ENCODE assay signal across 8 mouse cellular contexts in genomic region chr16:31750526-31750925, GRCm38 (mm10).
DNase-seq lines count a peak whose midpoint lies in the region; ATAC-seq and TF ChIP-seq lines count a peak whose summit lies in the region.

No protein-coding gene starts in this region.

- peak; percentile 71 for TF ChIP-seq CTCF in liver, postnatal 0 days (IDR thresholded peaks at IDR 0.05; ENCODE audit: low read depth)

- H3K9me3 ChIP-seq in forebrain, embryonic 16.5 days (ENCODE audit: control insufficient read depth, low read length), result no peaks in the 10 kb centered on the region
- no peaks in the 10 kb centered on the region for H3K9me3 ChIP-seq in forebrain, embryonic 12.5 days
- no peaks in the 10 kb centered on the region for H3K9me3 ChIP-seq in liver, postnatal 0 days (ENCODE audit: low read length)
- no peaks in the 10 kb centered on the region for H3K9me3 ChIP-seq in liver, embryonic 12.5 days (replicated peaks)

- no peak overlapping the region for H3K27ac ChIP-seq in forebrain, embryonic 16.5 days (ENCODE audit: low read length)
- H3K27ac ChIP-seq in forebrain, embryonic 12.5 days, result no peak overlapping the region
- no peak overlapping the region for H3K27ac ChIP-seq in liver, postnatal 0 days (ENCODE audit: low read depth)
- H3K27ac ChIP-seq in liver, embryonic 12.5 days, result no peak overlapping the region

- H3K36me3 ChIP-seq in forebrain, embryonic 16.5 days (ENCODE audit: control insufficient read depth, insufficient read depth), result no peaks in the 10 kb centered on the region
- H3K36me3 ChIP-seq in forebrain, embryonic 12.5 days (replicated peaks), result peaks cover 6% of the 10 kb centered on the region; the same call in 1 of the 2 replicates
- no peaks in the 10 kb centered on the region for H3K36me3 ChIP-seq in liver, postnatal 0 days (replicated peaks; ENCODE audit: insufficient read depth, low read length)
- peaks cover 10% of the 10 kb centered on the region for H3K36me3 ChIP-seq in liver, embryonic 12.5 days

- H3K4me1 ChIP-seq in forebrain, embryonic 16.5 days (replicated peaks; ENCODE audit: control insufficient read depth, insufficient read depth, low read length), result peaks cover 7% of the 10 kb centered on the region
- peaks cover 5% of the 10 kb centered on the region; the same call in 1 of the 2 replicates for H3K4me1 ChIP-seq in forebrain, embryonic 12.5 days
- H3K4me1 ChIP-seq in liver, postnatal 0 days (ENCODE audit: insufficient read depth), result no peaks in the 10 kb centered on the region
- H3K4me1 ChIP-seq in liver, embryonic 12.5 days, result no peaks in the 10 kb centered on the region

- peak; percentile 63; the same call in 1 of the 2 replicates for ATAC-seq in forebrain, embryonic 16.5 days
- no peak for ATAC-seq in forebrain, embryonic 12.5 days (ENCODE audit: low FRiP score)
- ATAC-seq in liver, postnatal 0 days, result no peak
- ATAC-seq in liver, embryonic 12.5 days, result no peak
- 0 out of 2 replicates have a peak, but pooled peaks have one; percentile 63 for ATAC-seq in monocyte, adult 5-6 weeks (replicated peaks; ENCODE audit: insufficient number of reproducible peaks, low FRiP score, low TSS enrichment, poor library complexity, severe bottlenecking)
- no peak for ATAC-seq in inflammation-experienced regulatory T-cells, adult 6 months

- no peaks in the 10 kb centered on the region for H3K27me3 ChIP-seq in forebrain, embryonic 16.5 days (replicated peaks; ENCODE audit: control insufficient read depth, insufficient read depth, low read length)
- no peaks in the 10 kb centered on the region for H3K27me3 ChIP-seq in forebrain, embryonic 12.5 days
- no peaks in the 10 kb centered on the region for H3K27me3 ChIP-seq in liver, postnatal 0 days (ENCODE audit: insufficient read depth, low read length)
- no peaks in the 10 kb centered on the region for H3K27me3 ChIP-seq in liver, embryonic 12.5 days (replicated peaks)

- no peak overlapping the region for H3K4me2 ChIP-seq in forebrain, embryonic 16.5 days (ENCODE audit: low read length)
- no peak overlapping the region for H3K4me2 ChIP-seq in forebrain, embryonic 12.5 days
- no peak overlapping the region for H3K4me2 ChIP-seq in liver, postnatal 0 days (ENCODE audit: low read depth, low read length)
- no peak overlapping the region for H3K4me2 ChIP-seq in liver, embryonic 12.5 days

- DNase-seq in liver, postnatal 0 days, result no peak
- DNase-seq in adipocyte (ENCODE audit: low spot score), result peak; percentile 66
- no peak for DNase-seq in heart, adult 11 months

- no peak overlapping the region for H3K4me3 ChIP-seq in forebrain, embryonic 16.5 days (replicated peaks; ENCODE audit: low read length)
- no peak overlapping the region for H3K4me3 ChIP-seq in forebrain, embryonic 12.5 days (replicated peaks)
- no peak overlapping the region for H3K4me3 ChIP-seq in liver, postnatal 0 days (ENCODE audit: low read depth, low read length)
- H3K4me3 ChIP-seq in liver, embryonic 12.5 days, result no peak overlapping the region

- 91% methylated on average over 1 of the region's 1 CpGs for WGBS in forebrain, embryonic 16.5 days
- WGBS in forebrain, embryonic 12.5 days, result 83% methylated on average over 1 of the region's 1 CpGs
- WGBS in liver, postnatal 0 days (ENCODE audit: insufficient replicate concordance), result 84% methylated on average over 1 of the region's 1 CpGs
- 65% methylated on average over 1 of the region's 1 CpGs for WGBS in liver, embryonic 12.5 days (ENCODE audit: insufficient replicate concordance)

- no peak for TF ChIP-seq EP300 in liver, postnatal 0 days (IDR thresholded peaks at IDR 0.05; ENCODE audit: low read depth)

- H3K9ac ChIP-seq in forebrain, embryonic 16.5 days (replicated peaks; ENCODE audit: low read depth, low read length), result no peak overlapping the region
- H3K9ac ChIP-seq in forebrain, embryonic 12.5 days, result no peak overlapping the region
- H3K9ac ChIP-seq in liver, postnatal 0 days (replicated peaks), result no peak overlapping the region
- no peak overlapping the region for H3K9ac ChIP-seq in liver, embryonic 12.5 days

Comparison
In these comparisons a context has a peak if more than half of its experiments do, and no peak if none do; other contexts are left out.
1. ATAC-seq: peak in forebrain, embryonic 16.5 days (single experiment) and monocyte, adult 5-6 weeks (single experiment); none in forebrain, embryonic 12.5 days (single experiment), liver, postnatal 0 days (single experiment), liver, embryonic 12.5 days (single experiment) and inflammation-experienced regulatory T-cells, adult 6 months (single experiment).